Mouse (Mus musculus): ENCODE measurements around the gene Pkp2.
"Not testable (repeated sequence)": the region's sequence is repeated elsewhere in the genome, so short reads cannot be mapped to it uniquely, and the experiment has no call there.

DNA sequence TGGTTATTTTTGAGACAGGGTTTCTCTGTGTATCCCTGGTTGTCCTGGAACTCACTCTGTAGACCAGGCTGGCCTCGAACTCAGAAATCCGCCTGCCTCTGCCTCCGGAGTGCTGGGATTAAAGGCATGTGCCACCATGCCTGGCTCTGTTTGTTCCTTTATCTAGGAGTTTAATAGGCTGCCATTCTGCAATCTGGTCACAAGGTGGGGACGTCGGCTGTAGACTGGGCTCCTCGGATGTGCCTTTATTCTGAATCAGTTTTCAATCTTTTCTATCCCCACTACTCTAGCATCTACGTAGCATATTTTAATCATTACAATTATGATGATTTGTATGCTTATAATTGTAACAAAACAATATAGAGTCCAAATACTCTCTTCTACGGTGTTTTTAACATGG lies 11.1 kb upstream of the Pkp2 start:
- TF ChIP-seq CTCF (IDR thresholded peaks at IDR 0.05; ENCODE audit: extremely low read depth, insufficient read depth, insufficient read length, insufficient replicate concordance): peak; percentile 12; the same call in 1 of the 2 replicates
- TF ChIP-seq POLR2A (IDR thresholded peaks at IDR 0.05; ENCODE audit: low read depth, low read length): not testable (repeated sequence)
